Mouse (Mus musculus) heart, embryonic 14.5 days (tissue): ENCODE measurements at regions not wholly inside any gene's neighbourhood (a gene's known extent, or its start where the extent isn't known, plus 50 kb on each side); places are given as distances from the start of the nearest gene placed in this dataset.

Source experiments
- ATAC-seq: fragments of 200-750 bp; cut with Nextera tagmentation; 2 replicates; pipeline ENCODE4 v1.8.0; 2017; ENCODE audit warnings: low read depth, moderate TSS enrichment; ENCODE audit not compliant: insufficient number of reproducible peaks, insufficient read depth, low FRiP score
- H3K27ac ChIP-seq, 2 experiments: fragments of 200-500 bp in 1 of 2; fragments of 300-500 bp in 1 of 2; sonication (generic) in 1 of 2; replicated peaks in 1 of 2; 2 replicates each; pipeline ENCODE4 v1.5.1; 2012 to 2014; ENCODE audit warnings: low read depth in 2 of 2, low read length in 2 of 2, control low read depth in 1 of 2, mild to moderate bottlenecking in 1 of 2, mixed read lengths in 1 of 2; ENCODE audit not compliant: control insufficient read depth in 1 of 2, insufficient read depth in 1 of 2
- H3K27me3 ChIP-seq: fragments of 300-500 bp; sonication (generic); 2 replicates; pipeline ENCODE4 v1.6.1; 2014; ENCODE audit warnings: mild to moderate bottlenecking, low read length, control low read depth; ENCODE audit not compliant: control insufficient read depth, insufficient read depth
- H3K36me3 ChIP-seq: fragments of 300-500 bp; sonication (generic); 2 replicates; pipeline ENCODE4 v1.6.1; 2014; ENCODE audit warnings: mild to moderate bottlenecking, control low read depth, low read length, mixed read lengths; ENCODE audit not compliant: control insufficient read depth, insufficient read depth
- H3K4me1 ChIP-seq, 2 experiments: fragments of 200-500 bp in 1 of 2; fragments of 300-500 bp in 1 of 2; sonication (generic) in 1 of 2; 2 replicates each; pipeline ENCODE4 v1.6.1; 2012 to 2014; ENCODE audit warnings: low read length in 2 of 2, control low read depth in 1 of 2, mixed read lengths in 1 of 2; ENCODE audit not compliant: control insufficient read depth in 2 of 2, insufficient read depth in 2 of 2
- H3K4me2 ChIP-seq: fragments of 300-500 bp; sonication (generic); 2 replicates; pipeline ENCODE4 v1.6.1; 2014; ENCODE audit warnings: mild to moderate bottlenecking, low read length
- H3K4me3 ChIP-seq, 2 experiments: fragments of 200-500 bp in 1 of 2; fragments of 300-500 bp in 1 of 2; sonication (generic) in 1 of 2; 2 replicates each; pipeline ENCODE4 v1.5.1; 2012 to 2014; ENCODE audit warnings: low read length in 2 of 2, mild to moderate bottlenecking in 2 of 2, control low read depth in 1 of 2, low read depth in 1 of 2, moderate library complexity in 1 of 2; ENCODE audit not compliant: control insufficient read depth in 1 of 2, insufficient read depth in 1 of 2
- H3K9ac ChIP-seq: fragments of 300-500 bp; sonication (generic); 2 replicates; pipeline ENCODE4 v1.6.1; 2014; ENCODE audit warnings: mild to moderate bottlenecking, low read length
- H3K9me3 ChIP-seq: fragments of 300-500 bp; sonication (generic); 2 replicates; pipeline ENCODE4 v1.6.1; 2016; ENCODE audit warnings: low read length, control low read depth; ENCODE audit not compliant: control insufficient read depth
- WGBS: fragments of 180-500 bp; shearing (Covaris S2); extraction: QIAGEN DNeasy Blood & Tissue Kit; methylation state at CpG from one replicate; pipeline ENCODE4 v1.1.7; 2014; 5-methylcytosine and 5-hydroxymethylcytosine counted together

GRCm38 (mm10) chr19:18200105-18200782 is 362.8 kb upstream of the Pcsk5 start:
- Histone ChIP-seq H3K4me1 (no peaks in the 10 kb centered on the region), H3K9me3 (0 out of 2 replicates have a peak, but pooled peaks cover 2% of the 10 kb centered on the region), H3K4me3 (no peak overlapping the region), H3K27ac (no peak overlapping the region), H3K27me3 (no peaks in the 10 kb centered on the region), H3K4me2 (no peak overlapping the region), H3K36me3 (no peaks in the 10 kb centered on the region), H3K9ac (no peak overlapping the region)
- no peak for ATAC-seq
- WGBS, result 78% methylated on average over 4 of the region's 4 CpGs

- Histone ChIP-seq H3K4me2 (no peak overlapping the region), H3K27ac (no peak overlapping the region), H3K4me1 (no peaks in the 10 kb centered on the region), H3K9ac (no peak overlapping the region), H3K27me3 (no peaks in the 10 kb centered on the region), H3K36me3 (no peaks in the 10 kb centered on the region), H3K4me3 (no peak overlapping the region), H3K9me3 (no peaks in the 10 kb centered on the region)
- 61% methylated on average over 4 of the region's 4 CpGs for WGBS
- no peak for ATAC-seq
These were observed 351.8 kb upstream of the Pcsk5 start for GRCm38 (mm10) chr19:18189102-18189742.

GRCm38 (mm10) chr19:18188122-18188866 is 350.9 kb upstream of the Pcsk5 start:
- H3K4me2 ChIP-seq, result no peak overlapping the region
- H3K36me3 ChIP-seq, result no peaks in the 10 kb centered on the region
- WGBS, result 74% methylated on average over 9 of the region's 9 CpGs
- no peak overlapping the region for H3K27ac ChIP-seq
- H3K9ac ChIP-seq, result no peak overlapping the region
- no peak for ATAC-seq
- H3K4me1 ChIP-seq, result no peaks in the 10 kb centered on the region
- no peaks in the 10 kb centered on the region for H3K9me3 ChIP-seq
- H3K4me3 ChIP-seq, result no peak overlapping the region
- no peaks in the 10 kb centered on the region for H3K27me3 ChIP-seq

GRCm38 (mm10) chr19:18185767-18186554 is 348.5 kb upstream of the Pcsk5 start:
- Histone ChIP-seq H3K4me3 (no peak overlapping the region), H3K27ac (no peak overlapping the region), H3K4me2 (no peak overlapping the region), H3K9me3 (no peaks in the 10 kb centered on the region), H3K4me1 (no peaks in the 10 kb centered on the region), H3K27me3 (no peaks in the 10 kb centered on the region), H3K36me3 (no peaks in the 10 kb centered on the region), H3K9ac (no peak overlapping the region)
- no peak for ATAC-seq
- 79% methylated on average over 1 of the region's 1 CpGs for WGBS

- 71% methylated on average over 2 of the region's 2 CpGs for WGBS
- no peaks in the 10 kb centered on the region for H3K4me1 ChIP-seq
- no peak overlapping the region for H3K27ac ChIP-seq
- no peaks in the 10 kb centered on the region for H3K36me3 ChIP-seq
- H3K4me3 ChIP-seq, result no peak overlapping the region
- ATAC-seq, result no peak
- no peak overlapping the region for H3K4me2 ChIP-seq
- H3K27me3 ChIP-seq, result no peaks in the 10 kb centered on the region
- no peaks in the 10 kb centered on the region for H3K9me3 ChIP-seq
- no peak overlapping the region for H3K9ac ChIP-seq
These were observed 347.8 kb upstream of the Pcsk5 start for GRCm38 (mm10) chr19:18185211-18185610.

GRCm38 (mm10) chr19:18176200-18176599 is 338.8 kb upstream of the Pcsk5 start:
- Histone ChIP-seq H3K9me3 (no peaks in the 10 kb centered on the region), H3K4me2 (no peak overlapping the region), H3K27me3 (no peaks in the 10 kb centered on the region), H3K9ac (no peak overlapping the region), H3K4me3 (no peak overlapping the region), H3K36me3 (no peaks in the 10 kb centered on the region), H3K4me1 (peaks cover 2 to 7% of the 10 kb centered on the region in 2 experiments; a peak in 3 of 4 replicates), H3K27ac (no peak overlapping the region)
- no peak for ATAC-seq
- WGBS, result 34% methylated on average over 3 of the region's 3 CpGs

GRCm38 (mm10) chr19:18146494-18146893 is 309.1 kb upstream of the Pcsk5 start:
- WGBS, result 73% methylated on average over 3 of the region's 3 CpGs
- H3K4me3 ChIP-seq, result no peak overlapping the region
- no peak overlapping the region for H3K4me2 ChIP-seq
- H3K27me3 ChIP-seq, result no peaks in the 10 kb centered on the region
- no peaks in the 10 kb centered on the region for H3K36me3 ChIP-seq
- no peak overlapping the region for H3K27ac ChIP-seq
- H3K9me3 ChIP-seq, result no peaks in the 10 kb centered on the region
- no peak for ATAC-seq
- H3K9ac ChIP-seq, result no peak overlapping the region
- H3K4me1 ChIP-seq, result no peaks in the 10 kb centered on the region
